Comparison of ENCODE assay signal across 8 mouse cellular contexts in the genomic region with DNA sequence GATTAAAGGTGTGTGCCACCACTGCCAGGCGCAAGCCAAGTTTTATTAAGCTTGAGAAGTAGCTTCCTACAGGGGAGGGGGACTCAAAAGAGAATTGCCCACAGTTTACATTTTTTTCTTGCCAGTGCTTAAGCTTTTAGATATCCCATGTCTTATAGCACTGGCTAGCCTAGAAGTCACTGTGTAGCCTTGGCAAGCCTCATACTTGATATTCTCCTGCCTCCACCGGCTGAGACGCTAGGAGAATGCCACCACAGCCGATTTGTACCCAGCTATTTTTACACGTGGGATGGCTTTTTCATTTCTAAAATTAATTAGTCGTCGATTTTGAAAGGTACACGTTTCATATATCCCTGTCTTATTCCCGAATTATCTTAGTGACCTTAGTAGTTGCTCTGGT. TPM values are rescaled to one million over a fixed set of nuclear protein-coding genes. Genes with fewer than 3 reads are reported as not detected.
DNase-seq lines count a peak whose midpoint lies in the region; ATAC-seq and TF ChIP-seq lines count a peak whose summit lies in the region.

No protein-coding gene starts in this region.

- peaks cover 11% of the 10 kb centered on the region for H3K4me1 ChIP-seq in kidney, postnatal 0 days (replicated peaks; ENCODE audit: insufficient read depth, low read length)
- H3K4me1 ChIP-seq in embryonic facial prominence, embryonic 12.5 days = peaks cover 16% of the 10 kb centered on the region
- H3K4me1 ChIP-seq in hindbrain, postnatal 0 days (ENCODE audit: insufficient read depth, low read length) = peaks cover 4% of the 10 kb centered on the region; the same call in 1 of the 2 replicates
- peaks cover 2% of the 10 kb centered on the region; the same call in 1 of the 2 replicates for H3K4me1 ChIP-seq in midbrain, postnatal 0 days (ENCODE audit: insufficient read depth, low read length)

- H3K36me3 ChIP-seq in kidney, postnatal 0 days (ENCODE audit: insufficient read depth, low read length) = peaks cover 45% of the 10 kb centered on the region
- peaks cover 56% of the 10 kb centered on the region for H3K36me3 ChIP-seq in embryonic facial prominence, embryonic 12.5 days
- H3K36me3 ChIP-seq in hindbrain, postnatal 0 days (ENCODE audit: insufficient read depth, low read length) = peaks cover 48% of the 10 kb centered on the region
- H3K36me3 ChIP-seq in midbrain, postnatal 0 days (ENCODE audit: insufficient read depth, low read length) = peaks cover 45% of the 10 kb centered on the region

- H3K27me3 ChIP-seq in kidney, postnatal 0 days (ENCODE audit: insufficient read depth, low read length) = no peaks in the 10 kb centered on the region
- H3K27me3 ChIP-seq in embryonic facial prominence, embryonic 12.5 days = no peaks in the 10 kb centered on the region
- no peaks in the 10 kb centered on the region for H3K27me3 ChIP-seq in hindbrain, postnatal 0 days (ENCODE audit: insufficient read depth, low read length)
- H3K27me3 ChIP-seq in midbrain, postnatal 0 days (ENCODE audit: insufficient read depth, low read length) = no peaks in the 10 kb centered on the region

- WGBS in kidney, postnatal 0 days = 28% methylated on average over 9 of the region's 9 CpGs
- 30% methylated on average over 9 of the region's 9 CpGs for WGBS in embryonic facial prominence, embryonic 12.5 days
- 28% methylated on average over 9 of the region's 9 CpGs for WGBS in hindbrain, postnatal 0 days
- WGBS in midbrain, postnatal 0 days = 26% methylated on average over 9 of the region's 9 CpGs

- 0 out of 2 replicates have a peak overlapping the region, but pooled peaks have one; percentile 93 for H3K9ac ChIP-seq in kidney, postnatal 0 days (ENCODE audit: low read depth, low read length)
- no peak overlapping the region for H3K9ac ChIP-seq in embryonic facial prominence, embryonic 12.5 days
- H3K9ac ChIP-seq in hindbrain, postnatal 0 days (replicated peaks; ENCODE audit: low read length) = 0 out of 2 replicates have a peak overlapping the region, but pooled peaks have one; percentile 38
- no peak overlapping the region; the same call in 1 of the 2 replicates for H3K9ac ChIP-seq in midbrain, postnatal 0 days (replicated peaks; ENCODE audit: low read length, poor library complexity, severe bottlenecking)

- no peak for DNase-seq in kidney, postnatal 0 days (ENCODE audit: low spot score)
- DNase-seq in kidney, adult 8-10 months = no peak
- no peak for DNase-seq in hindbrain, postnatal 0 days (ENCODE audit: low spot score)
- no peak for DNase-seq in midbrain, postnatal 0 days (ENCODE audit: low spot score)
- DNase-seq in frontal cortex, postnatal 14 days (ENCODE audit: low spot score in 2 of 2) = no peak
- no peak for DNase-seq in spleen, adult 12 weeks (ENCODE audit: low spot score)
- no peak for DNase-seq in cerebellum, adult 8-10 months

- H3K4me3 ChIP-seq in kidney, postnatal 0 days (replicated peaks; ENCODE audit: low read depth, low read length) = peak overlapping the region; percentile 96
- peak overlapping the region; percentile 96 for H3K4me3 ChIP-seq in embryonic facial prominence, embryonic 12.5 days
- H3K4me3 ChIP-seq in hindbrain, postnatal 0 days (ENCODE audit: low read length) = peak overlapping the region; percentile 89
- H3K4me3 ChIP-seq in midbrain, postnatal 0 days (ENCODE audit: low read depth, low read length) = peak overlapping the region; percentile 74

- peak overlapping the region; percentile 90 for H3K27ac ChIP-seq in kidney, postnatal 0 days
- H3K27ac ChIP-seq in embryonic facial prominence, embryonic 12.5 days = no peak overlapping the region
- peak overlapping the region; percentile 65 for H3K27ac ChIP-seq in hindbrain, postnatal 0 days
- H3K27ac ChIP-seq in midbrain, postnatal 0 days (ENCODE audit: low read depth, low read length) = 0 out of 2 replicates have a peak overlapping the region, but pooled peaks have one; percentile 19

- no peaks in the 10 kb centered on the region for H3K9me3 ChIP-seq in kidney, postnatal 0 days (replicated peaks; ENCODE audit: low read length)
- H3K9me3 ChIP-seq in embryonic facial prominence, embryonic 12.5 days = no peaks in the 10 kb centered on the region
- no peaks in the 10 kb centered on the region for H3K9me3 ChIP-seq in hindbrain, postnatal 0 days (ENCODE audit: low read length)
- H3K9me3 ChIP-seq in midbrain, postnatal 0 days (ENCODE audit: low read length) = no peaks in the 10 kb centered on the region

- TF ChIP-seq CTCF in kidney, postnatal 0 days (IDR thresholded peaks at IDR 0.05; ENCODE audit: low read depth) = no peak
- no peak for TF ChIP-seq CTCF in hindbrain, postnatal 0 days (IDR thresholded peaks at IDR 0.05; ENCODE audit: low read depth)
- no peak for TF ChIP-seq CTCF in midbrain, postnatal 0 days (IDR thresholded peaks at IDR 0.05)

- ATAC-seq in kidney, postnatal 0 days (replicated peaks; ENCODE audit: low FRiP score, low read depth) = no peak
- no peak for ATAC-seq in embryonic facial prominence, embryonic 12.5 days (ENCODE audit: insufficient number of reproducible peaks, insufficient read depth, low FRiP score, low TSS enrichment)
- ATAC-seq in hindbrain, postnatal 0 days = peak; percentile 10
- no peak for ATAC-seq in midbrain, postnatal 0 days (ENCODE audit: low FRiP score)

- peak overlapping the region; percentile 80 for H3K4me2 ChIP-seq in kidney, postnatal 0 days (ENCODE audit: low read length)
- H3K4me2 ChIP-seq in embryonic facial prominence, embryonic 12.5 days (replicated peaks) = peak overlapping the region; percentile 89
- H3K4me2 ChIP-seq in hindbrain, postnatal 0 days (ENCODE audit: low read depth, low read length) = peak overlapping the region; percentile 96
- peak overlapping the region; percentile 81 for H3K4me2 ChIP-seq in midbrain, postnatal 0 days (ENCODE audit: low read depth, low read length, poor library complexity, severe bottlenecking)

RNA-seq across cellular contexts. Expression of a gene that starts 0.5 kb away (rescaled TPM):
- 115 and 120 TPM in 2 replicates for polyA plus RNA-seq in kidney, postnatal 0 days (2015; fragmentation: Nextera tagmentation; extraction: Ambion mirVana)
- 75.3 and 77.2 TPM in 2 replicates for polyA plus RNA-seq in embryonic facial prominence, embryonic 12.5 days (2016; fragmentation: Nextera tagmentation; extraction: Ambion mirVana)
- total RNA-seq in hindbrain, postnatal 0 days (2014; rRNA removed) = 19.2 and 35.0 TPM in 2 replicates
- polyA plus RNA-seq in hindbrain, postnatal 0 days (2015; fragmentation: Nextera tagmentation; extraction: Ambion mirVana) = 70.7 and 80.4 TPM in 2 replicates
- total RNA-seq in midbrain, postnatal 0 days (2014; rRNA removed) = 39.8 and 45.3 TPM in 2 replicates
- polyA plus RNA-seq in midbrain, postnatal 0 days (2015; fragmentation: Nextera tagmentation; extraction: Ambion mirVana) = 69.4 and 70.7 TPM in 2 replicates

RNA-seq across cellular contexts. Expression of a gene that starts 6.8 kb away (rescaled TPM):
- polyA plus RNA-seq in kidney, postnatal 0 days (2015; fragmentation: Nextera tagmentation; extraction: Ambion mirVana) = 375 and 409 TPM in 2 replicates
- polyA plus RNA-seq in embryonic facial prominence, embryonic 12.5 days (2016; fragmentation: Nextera tagmentation; extraction: Ambion mirVana) = 496 and 536 TPM in 2 replicates
- total RNA-seq in hindbrain, postnatal 0 days (2014; rRNA removed) = 70.0 and 112 TPM in 2 replicates
- polyA plus RNA-seq in hindbrain, postnatal 0 days (2015; fragmentation: Nextera tagmentation; extraction: Ambion mirVana) = 256 and 295 TPM in 2 replicates
- total RNA-seq in midbrain, postnatal 0 days (2014; rRNA removed) = 109 and 115 TPM in 2 replicates
- polyA plus RNA-seq in midbrain, postnatal 0 days (2015; fragmentation: Nextera tagmentation; extraction: Ambion mirVana) = 319 and 323 TPM in 2 replicates

RNA-seq across cellular contexts. Expression of a gene that starts 15.4 kb away (rescaled TPM):
- polyA plus RNA-seq in kidney, postnatal 0 days (2015; fragmentation: Nextera tagmentation; extraction: Ambion mirVana) = 169 and 188 TPM in 2 replicates
- 160 and 161 TPM in 2 replicates for polyA plus RNA-seq in embryonic facial prominence, embryonic 12.5 days (2016; fragmentation: Nextera tagmentation; extraction: Ambion mirVana)
- 149 and 166 TPM in 2 replicates for total RNA-seq in hindbrain, postnatal 0 days (2014; rRNA removed)
- 231 and 239 TPM in 2 replicates for polyA plus RNA-seq in hindbrain, postnatal 0 days (2015; fragmentation: Nextera tagmentation; extraction: Ambion mirVana)
- total RNA-seq in midbrain, postnatal 0 days (2014; rRNA removed) = 165 and 206 TPM in 2 replicates
- polyA plus RNA-seq in midbrain, postnatal 0 days (2015; fragmentation: Nextera tagmentation; extraction: Ambion mirVana) = 251 and 262 TPM in 2 replicates

Comparison
In these comparisons a context has a peak if more than half of its experiments do, and no peak if none do; other contexts are left out.
1. H3K9ac ChIP-seq: peak in kidney, postnatal 0 days (single experiment) and hindbrain, postnatal 0 days (single experiment); none in embryonic facial prominence, embryonic 12.5 days (single experiment) and midbrain, postnatal 0 days (single experiment).
2. Peak in every context shown above with its lines, with median percentiles within 50 percentile points of each other: H3K4me2 ChIP-seq and H3K4me3 ChIP-seq.